Mouse (Mus musculus) testis, adult 2 months (tissue): ENCODE measurements at regions not wholly inside any gene's neighbourhood (a gene's known extent, or its start where the extent isn't known, plus 50 kb on each side); places are given as distances from the start of the nearest gene placed in this dataset.

Source experiments
- H3K27ac ChIP-seq: fragments of 200-500 bp; 2 replicates; pipeline ENCODE4 v1.5.1; 2012; ENCODE audit warnings: low read depth, low read length; ENCODE audit not compliant: control insufficient read depth, insufficient read depth
- H3K27me3 ChIP-seq: fragments of 200-500 bp; 2 replicates; pipeline ENCODE4 v1.6.1; 2012; ENCODE audit warnings: mild to moderate bottlenecking, low read length, moderate library complexity; ENCODE audit not compliant: control insufficient read depth, insufficient read depth
- H3K36me3 ChIP-seq: fragments of 200-500 bp; 2 replicates; pipeline ENCODE4 v1.6.1; 2012; ENCODE audit warnings: mild to moderate bottlenecking, low read length; ENCODE audit not compliant: control insufficient read depth, insufficient read depth
- H3K4me1 ChIP-seq: fragments of 200-500 bp; 2 replicates; pipeline ENCODE4 v1.6.1; 2012; ENCODE audit warnings: low read length; ENCODE audit not compliant: control insufficient read depth, insufficient read depth
- H3K4me3 ChIP-seq: fragments of 200-500 bp; 2 replicates; pipeline ENCODE4 v1.5.1; 2012; ENCODE audit warnings: low read depth, mild to moderate bottlenecking, low read length, moderate library complexity, mixed read lengths; ENCODE audit not compliant: control insufficient read depth
- CTCF ChIP-seq: fragments of 200-500 bp; IDR thresholded peaks from 2 replicates; pipeline ENCODE4 v1.5.1; 2012; ENCODE audit warnings: low read depth, mild to moderate bottlenecking, inconsistent platforms, low read length, moderate library complexity; ENCODE audit not compliant: control insufficient read depth, insufficient read depth, insufficient replicate concordance
- POLR2A ChIP-seq: fragments of 200-500 bp; IDR thresholded peaks from 2 replicates; pipeline ENCODE4 v1.6.1; 2012; ENCODE audit warnings: low read depth, mild to moderate bottlenecking, inconsistent platforms, low read length, moderate library complexity; ENCODE audit not compliant: control insufficient read depth

GRCm38 (mm10) chr11:65322877-65323440, 53.2 kb upstream of the Myocd start:
- Histone ChIP-seq H3K27me3 (no peaks in the 10 kb centered on the region), H3K27ac (no peak overlapping the region), H3K36me3 (no peaks in the 10 kb centered on the region), H3K4me1 (no peaks in the 10 kb centered on the region), H3K4me3 (no peak overlapping the region)
- TF ChIP-seq CTCF: no peak
- no peak for TF ChIP-seq POLR2A
